Mouse (Mus musculus): ENCODE results near the gene Umodl1.

- TF ChIP-seq EP300 (IDR thresholded peaks at IDR 0.05) (no peak), CTCF (IDR thresholded peaks at IDR 0.05) (no peak)
These were observed 54.0 kb downstream of the Umodl1 start for GRCm38 (mm10) chr17:31008416-31008815.

Measured in lung, postnatal 0 days (tissue).